Mouse (Mus musculus) gastrocnemius, postnatal 14 days (tissue): ENCODE results near the gene Col15a1. TPM values are rescaled to one million over a fixed set of nuclear protein-coding genes. Genes with fewer than 3 reads are reported as not detected.

Source experiments
- DNase-seq: peaks from one replicate; pipeline ENCODE4 v3.0.0; 2021; ENCODE audit warnings: mixed read lengths
- intact Hi-C: fragments of 180-260 bp; cut with DNase I; formaldehyde crosslinking; loops from one replicate; pipeline ENCODE4 v1.15.1; 2025; ENCODE audit warnings: low total_unique reads
- total RNA-seq, 2 experiments: library from RNA; stranded (reverse); gene quantifications; 2 replicates each; pipeline ENCODE4 v1.2.3; 2021

The Col15a1 gene
- total RNA-seq, 2 experiments from 2014 or later: 212 to 288 TPM

DNA sequence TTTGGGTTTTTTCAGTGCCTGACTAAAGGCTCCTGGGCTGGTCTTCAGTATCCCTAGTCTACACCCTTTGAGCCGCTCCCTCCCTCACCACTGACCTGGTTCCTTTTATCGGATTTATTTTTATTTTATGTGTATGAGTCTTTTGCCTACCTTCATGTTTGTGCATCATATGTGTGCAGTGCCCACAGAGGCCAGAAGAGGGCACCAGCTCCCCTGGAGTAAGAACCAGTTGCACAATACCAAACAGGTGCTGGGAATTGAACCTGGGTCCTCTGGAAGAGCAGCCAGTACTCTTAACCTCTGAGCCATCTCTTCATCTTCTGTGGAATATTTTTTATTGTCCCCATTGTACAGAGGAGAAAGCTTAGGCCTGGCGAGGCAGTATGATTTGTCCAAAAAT is 44.7 kb downstream of the Col15a1 start:
- intact Hi-C loops: loop anchor here (5.0 kb wide), 1 partner anchor 145 kb away; no protein-coding TSS in a partner anchor

DNA sequence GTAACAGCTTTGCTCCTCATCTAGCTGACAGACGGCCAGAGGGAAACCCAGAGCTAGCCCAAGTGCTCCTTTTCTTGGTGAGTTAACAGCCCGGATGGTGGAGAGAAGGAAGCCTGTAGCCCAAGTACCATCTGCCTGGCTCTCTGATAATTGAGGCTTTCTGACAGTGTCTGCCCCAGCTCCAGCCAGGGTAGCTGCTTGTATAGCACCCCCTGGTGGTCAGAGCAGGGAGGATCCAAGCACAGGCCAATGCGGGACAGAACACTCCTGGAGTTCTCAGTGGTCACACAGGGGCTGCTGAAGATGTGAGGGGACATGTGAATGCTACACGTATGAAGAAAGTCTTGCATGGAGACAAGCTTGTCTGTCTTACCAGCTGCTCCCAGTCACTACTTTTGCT is 47.7 kb downstream of the Col15a1 start:
- intact Hi-C loops: loop anchor here (5.0 kb wide), 1 partner anchor 133 kb away; no protein-coding TSS in a partner anchor

More for the DNA sequence above, 44.7 kb downstream of the Col15a1 start:
- DNase-seq: no peak

DNA sequence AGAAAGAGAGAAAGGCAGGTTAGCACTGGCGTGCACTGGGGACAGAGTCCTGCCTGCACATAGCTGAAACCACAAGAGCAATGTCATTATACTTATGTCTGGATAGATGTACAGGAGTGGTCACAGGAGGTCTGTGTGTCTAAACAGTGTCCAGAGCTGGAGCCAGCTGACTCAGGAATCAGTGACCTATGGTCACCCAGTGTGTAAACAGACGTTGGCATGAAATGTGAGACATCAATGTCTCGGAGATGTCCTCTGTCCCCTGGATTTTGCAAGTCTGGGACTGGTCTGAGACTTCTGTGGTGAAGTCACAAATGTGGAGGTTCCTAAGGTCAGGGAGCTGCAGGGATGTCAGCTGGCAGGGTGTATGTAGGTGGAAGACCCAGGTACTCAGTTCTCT is 50.2 kb downstream of the Col15a1 start:
- intact Hi-C loops: loop anchor here (5.0 kb wide), 1 partner anchor 136 kb away; no protein-coding TSS in a partner anchor
- no peak for DNase-seq

More for the DNA sequence above, 47.7 kb downstream of the Col15a1 start:
- DNase-seq: peak; percentile 84

DNA sequence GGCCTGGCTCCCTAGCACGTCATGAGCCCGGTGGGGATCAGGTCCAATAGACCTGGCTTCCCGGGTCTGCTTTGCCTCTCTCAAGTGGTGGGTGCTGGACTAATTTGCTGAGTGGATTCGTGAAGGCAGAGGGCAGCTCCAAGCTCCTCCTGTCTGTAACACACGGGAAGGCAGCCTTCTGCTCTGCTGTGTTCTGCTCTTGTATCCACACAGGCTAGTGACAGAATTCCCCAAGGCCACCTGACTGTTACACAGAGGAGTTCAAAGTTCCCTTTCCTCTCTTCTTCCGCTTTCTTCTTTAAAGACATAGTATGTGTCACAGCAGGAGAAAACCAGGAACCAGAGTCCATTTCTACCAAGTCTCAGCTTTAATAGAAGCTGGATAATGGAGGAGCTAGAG is 53.1 kb downstream of the Col15a1 start:
- intact Hi-C loops: no loop called here
- DNase-seq: no peak

DNA sequence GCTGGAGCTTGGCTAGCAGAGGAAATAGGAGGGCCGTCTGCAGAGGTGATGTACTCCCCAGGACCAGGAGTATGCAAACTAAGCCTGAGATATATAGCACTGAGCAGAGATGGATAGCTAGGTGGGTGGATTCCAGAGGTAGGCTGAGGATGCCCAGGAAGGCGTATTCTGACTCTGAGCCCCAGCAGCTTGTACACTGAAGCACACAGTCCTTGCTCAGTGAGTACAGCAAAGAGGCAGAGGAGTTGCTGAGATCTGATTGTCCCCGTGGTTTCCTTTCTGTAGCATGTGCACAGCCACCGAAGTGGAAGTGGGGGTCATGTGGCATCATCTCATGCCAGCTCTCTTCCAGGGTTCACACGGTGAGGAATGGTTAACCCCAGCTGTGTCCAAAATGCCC is 54.0 kb downstream of the Col15a1 start:
- no peak for DNase-seq
- intact Hi-C loops: no loop called here

DNA sequence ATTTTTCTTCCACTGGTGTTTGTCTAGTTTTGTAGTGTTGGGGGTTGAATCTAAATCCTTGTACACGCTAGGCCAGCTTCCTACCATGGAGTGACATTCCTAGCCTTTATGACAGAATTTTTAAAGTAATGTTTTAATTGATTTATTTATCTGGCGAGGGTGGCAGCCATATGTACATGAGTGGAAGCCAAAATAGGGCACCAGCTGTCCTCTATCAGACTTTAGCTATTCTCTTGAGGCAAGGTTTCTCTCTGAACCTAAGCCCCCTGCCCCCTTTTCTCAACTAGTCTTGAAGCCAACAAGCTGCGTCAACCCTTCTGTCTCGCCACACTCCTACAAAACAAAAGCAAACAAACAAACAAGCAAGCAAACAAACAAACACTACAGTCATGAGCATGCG is 57.6 kb downstream of the Col15a1 start:
- intact Hi-C loops: no loop called here
- DNase-seq: no peak

DNA sequence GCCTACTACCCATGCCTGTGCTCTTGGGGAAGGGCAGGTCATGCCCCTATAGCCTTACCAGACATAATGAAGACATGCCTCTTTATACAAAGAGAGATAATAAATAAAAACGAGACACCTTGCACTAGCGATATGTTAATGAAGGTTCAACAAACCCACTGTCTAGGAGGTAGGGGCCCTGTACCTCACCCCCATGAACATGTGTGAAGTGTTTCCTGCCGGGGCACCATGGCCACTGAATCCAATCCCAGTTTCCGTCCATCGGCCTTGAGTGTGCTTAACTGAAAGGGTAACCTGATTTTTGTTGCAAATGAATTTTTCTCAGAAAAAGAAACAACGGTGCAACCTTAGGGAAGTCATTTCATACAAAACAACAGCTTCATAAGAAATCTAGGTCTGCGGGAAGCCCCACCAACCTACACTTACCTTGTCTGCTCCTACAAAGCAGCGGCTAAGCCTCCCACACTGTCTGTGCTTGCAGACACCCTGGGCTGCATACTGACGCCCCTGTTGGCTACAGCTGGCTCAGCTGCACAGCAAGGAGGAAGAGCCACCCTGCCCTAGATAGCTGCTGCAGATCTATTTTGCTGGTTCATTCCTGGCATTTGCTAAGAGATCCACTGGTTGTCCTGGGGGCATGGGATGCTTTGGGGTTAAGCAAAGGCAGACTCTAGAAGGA is 64.6 kb downstream of the Col15a1 start:
- intact Hi-C loops: no loop called here
- no peak for DNase-seq

DNA sequence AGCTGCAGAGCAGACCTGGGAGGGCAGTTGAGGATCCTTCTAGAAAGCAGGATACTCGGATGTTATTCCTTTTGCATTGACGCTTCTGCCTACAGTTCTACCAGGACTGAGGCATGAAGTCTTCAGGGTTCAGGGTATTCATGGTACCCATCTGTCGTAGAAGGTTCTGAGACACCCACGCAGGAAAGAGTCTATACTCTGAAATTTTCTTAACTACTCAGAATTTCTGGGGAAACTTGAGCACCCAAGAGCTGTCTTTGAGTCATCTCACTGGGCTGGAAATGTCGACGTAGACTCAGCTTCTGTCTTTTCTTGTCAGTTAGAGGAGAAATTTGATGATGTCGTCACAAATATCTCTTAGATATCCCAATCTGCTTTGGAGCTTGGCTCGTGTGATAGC is 65.8 kb downstream of the Col15a1 start:
- intact Hi-C loops: no loop called here

DNA sequence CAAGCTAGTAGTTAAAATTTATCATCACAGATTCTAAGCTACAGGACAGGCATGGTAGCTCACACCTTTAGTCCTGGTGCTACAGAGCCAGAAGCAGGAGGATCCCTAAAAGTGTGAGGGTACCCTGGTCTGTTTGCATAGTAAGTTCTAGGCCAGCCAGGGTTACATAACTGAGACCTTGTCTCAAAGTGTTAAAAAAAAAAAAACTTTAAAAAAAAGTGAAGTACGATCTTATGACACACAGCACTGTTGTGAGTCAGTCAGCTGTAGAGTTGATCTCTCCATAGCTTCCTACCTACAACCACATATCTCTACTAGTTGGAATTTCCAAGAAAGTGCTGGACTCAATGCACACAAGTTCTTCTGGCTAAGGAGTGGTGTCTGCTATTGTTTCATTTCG is 67.0 kb downstream of the Col15a1 start:
- DNase-seq: no peak
- intact Hi-C loops: no loop called here

More for the DNA sequence above, 65.8 kb downstream of the Col15a1 start:
- no peak for DNase-seq

DNA sequence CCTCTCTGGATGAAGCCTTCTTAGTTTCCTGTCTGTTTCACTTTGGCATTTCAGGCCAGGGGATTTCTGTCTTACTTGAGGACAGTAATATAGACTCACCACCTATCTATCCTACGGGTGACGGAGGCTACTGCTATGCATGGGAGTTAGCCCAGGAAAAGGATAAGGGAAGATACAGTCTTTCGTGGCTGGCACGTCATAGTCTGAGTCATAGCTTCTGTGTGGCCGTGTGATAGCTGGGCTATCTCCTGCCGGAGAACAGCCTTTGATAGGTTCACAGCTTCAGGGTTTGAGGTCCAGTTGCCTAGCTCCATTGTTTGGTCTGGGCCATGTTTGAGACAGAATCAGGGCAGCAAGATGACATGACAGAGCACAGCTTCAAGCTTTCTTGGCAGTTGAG is 70.4 kb downstream of the Col15a1 start:
- no peak for DNase-seq
- intact Hi-C loops: no loop called here

DNA sequence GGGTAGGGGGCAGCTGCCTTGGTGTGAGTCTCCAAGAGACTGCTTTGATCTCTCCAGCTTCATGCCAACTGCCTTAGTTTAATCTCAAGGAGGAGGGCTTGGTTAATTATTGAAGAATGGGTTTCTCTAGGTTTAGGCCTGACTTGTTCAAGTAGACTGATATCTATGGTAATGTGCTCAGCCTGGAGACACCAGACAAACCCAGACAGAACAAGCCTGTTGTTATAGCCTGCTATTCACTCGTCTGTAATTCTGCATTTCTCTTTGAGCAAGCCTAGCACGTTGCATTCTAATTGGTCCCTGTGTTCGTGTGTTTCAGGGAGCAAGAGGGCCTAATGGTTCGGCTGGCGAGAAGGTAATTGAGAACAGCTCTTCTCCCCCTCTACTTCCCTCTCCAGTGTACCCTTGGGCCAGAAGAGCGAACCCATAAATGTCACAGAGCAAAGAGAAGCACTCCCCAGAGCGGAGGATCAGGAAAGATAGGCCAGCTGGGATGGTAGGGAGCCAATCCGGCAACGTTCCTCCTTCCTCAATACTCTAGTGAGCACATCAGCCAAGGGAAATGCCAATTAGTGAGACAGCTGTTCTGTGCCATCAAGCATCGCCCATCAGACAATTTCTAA is 71.2 kb downstream of the Col15a1 start:
- no peak for DNase-seq
- intact Hi-C loops: no loop called here

DNA sequence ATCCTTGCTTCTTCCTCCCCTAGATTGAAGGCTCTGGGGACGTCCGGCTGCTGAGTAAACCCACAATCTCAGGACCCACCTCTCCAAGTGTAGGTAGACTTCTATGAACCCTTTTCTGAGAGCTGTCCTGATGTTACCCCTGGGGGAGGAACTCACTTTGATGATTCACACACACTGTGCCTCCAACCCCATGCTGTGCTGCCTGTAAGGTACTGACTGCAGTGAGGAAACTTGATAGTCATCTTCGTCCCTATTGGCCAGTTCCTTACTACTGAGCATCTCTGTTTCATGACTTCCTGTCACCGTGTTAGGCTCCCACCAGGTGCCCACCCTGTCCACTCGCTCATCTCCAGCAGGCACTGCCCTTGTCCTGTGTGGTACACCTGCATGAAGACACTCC is 72.2 kb downstream of the Col15a1 start:
- intact Hi-C loops: no loop called here
- DNase-seq: no peak

DNA sequence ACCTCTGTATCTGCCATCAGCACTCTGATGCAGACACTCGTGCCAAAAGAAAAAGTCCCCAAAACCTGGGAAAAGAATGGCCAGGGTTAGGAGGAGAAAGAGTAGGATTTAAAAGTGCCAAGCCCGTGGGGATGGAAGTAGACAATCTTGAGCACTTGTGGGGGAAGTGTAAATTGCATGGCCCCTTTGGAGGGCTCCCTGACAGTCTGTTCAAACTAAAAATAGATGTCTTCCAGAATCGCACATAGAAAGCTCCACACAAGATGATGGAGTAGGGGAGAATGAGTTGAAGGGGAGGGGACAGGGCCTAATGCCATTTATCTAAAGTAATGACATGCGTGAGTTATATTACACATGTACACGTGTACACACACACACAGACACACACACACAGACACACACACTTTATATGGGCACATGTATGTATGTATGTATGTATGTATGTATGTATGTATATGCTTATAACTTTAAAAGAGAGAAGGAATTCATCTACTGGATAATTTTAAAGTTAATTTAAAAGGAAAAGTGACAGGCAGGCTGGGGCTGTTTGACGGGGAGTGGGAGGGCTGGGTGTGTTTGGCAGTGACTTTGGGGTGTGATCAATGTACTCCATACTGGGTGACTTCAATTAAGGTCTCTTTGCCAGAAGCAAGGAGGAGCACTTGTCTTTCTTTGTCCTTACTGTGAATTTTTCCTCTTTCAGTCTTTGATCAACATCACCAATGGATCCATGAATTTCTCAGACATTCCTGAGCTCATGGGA is 74.1 kb downstream of the Col15a1 start:
- intact Hi-C loops: no loop called here
- DNase-seq: no peak

DNA sequence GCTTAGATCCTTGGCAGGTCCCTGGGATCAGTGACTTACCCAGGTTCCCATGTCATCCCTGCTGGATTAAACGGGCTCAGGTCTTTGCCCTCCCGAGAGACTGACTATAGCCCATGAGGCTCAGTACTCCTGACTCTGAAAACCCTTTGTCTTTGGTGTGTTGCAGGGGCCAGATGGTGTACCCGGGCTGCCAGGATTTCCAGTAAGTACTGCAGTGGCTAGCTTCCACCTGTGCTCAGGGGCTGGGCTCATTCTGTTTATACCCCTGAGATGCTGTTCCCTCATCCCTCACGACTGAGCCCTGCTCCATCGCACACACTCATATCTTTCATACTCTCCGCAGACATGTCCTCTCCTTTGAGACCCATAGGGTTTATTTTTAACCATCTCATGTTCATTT is 76.3 kb downstream of the Col15a1 start:
- intact Hi-C loops: no loop called here
- no peak for DNase-seq

DNA sequence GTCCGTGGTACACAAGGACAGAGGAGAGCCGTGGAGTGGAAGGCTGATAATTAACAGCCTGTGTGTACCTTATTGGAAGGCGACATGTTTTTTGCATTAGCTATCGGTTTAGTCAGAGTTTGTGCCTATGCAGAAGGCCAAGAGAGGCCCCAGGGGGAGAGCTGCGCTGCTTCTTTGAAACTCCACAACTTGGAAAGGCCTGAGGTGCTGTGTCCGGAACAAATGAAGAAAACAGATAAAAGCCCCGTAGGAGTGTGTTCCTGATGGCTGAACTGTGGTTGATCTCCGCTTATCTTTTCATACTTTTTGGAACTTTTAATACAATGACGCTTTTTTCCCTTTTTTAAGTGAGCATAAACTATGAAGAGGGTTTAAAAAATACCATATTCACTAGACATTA is 76.9 kb downstream of the Col15a1 start:
- intact Hi-C loops: no loop called here
- no peak for DNase-seq

DNA sequence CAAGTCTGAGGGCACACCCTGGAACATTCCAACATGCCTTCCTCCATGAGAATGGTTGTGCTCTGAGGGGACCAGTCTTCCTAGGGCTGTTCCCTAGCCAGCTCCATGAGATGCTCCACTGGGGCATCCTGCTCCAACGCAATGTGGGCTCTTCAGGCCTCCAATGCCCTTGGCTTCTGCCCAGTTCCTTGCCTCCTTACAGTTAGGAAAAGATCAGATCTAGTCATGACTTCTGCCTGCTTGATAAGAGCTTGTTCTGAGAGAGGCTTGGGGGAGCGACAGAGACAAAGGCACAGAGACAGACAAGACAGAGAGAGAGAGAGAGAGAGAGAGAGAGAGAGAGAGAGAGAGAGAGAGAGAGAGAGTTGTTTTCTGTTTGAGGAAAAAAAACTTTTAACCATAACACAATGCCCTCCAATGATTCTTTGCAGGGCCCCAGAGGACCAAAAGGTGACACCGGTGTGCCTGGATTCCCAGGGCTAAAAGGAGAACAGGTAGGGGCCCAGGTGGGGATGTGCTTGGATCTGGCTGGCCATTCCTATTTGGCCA is 78.7 kb downstream of the Col15a1 start:
- no peak for DNase-seq

DNA sequence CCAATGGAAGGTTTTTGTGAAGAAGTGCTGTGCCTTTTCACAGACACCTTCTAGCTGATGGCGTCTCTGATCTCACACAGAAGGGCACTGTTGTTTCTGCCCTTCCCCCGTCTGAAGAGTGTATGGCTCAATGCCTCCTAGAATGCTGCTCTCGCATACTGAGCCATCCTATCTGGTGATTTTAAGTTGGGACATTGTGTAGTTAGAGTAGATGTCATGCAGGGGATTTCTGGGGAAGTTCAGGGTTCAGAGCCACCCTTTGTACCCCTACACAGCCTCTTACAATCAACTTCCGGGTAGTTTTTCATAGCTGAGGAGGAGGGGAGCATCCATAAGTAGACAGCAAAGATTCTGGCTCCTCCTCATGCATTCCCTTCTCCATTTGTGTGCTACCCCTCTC is 79.5 kb downstream of the Col15a1 start:
- intact Hi-C loops: no loop called here
- no peak for DNase-seq

More for the DNA sequence above, 78.7 kb downstream of the Col15a1 start:
- intact Hi-C loops: no loop called here

DNA sequence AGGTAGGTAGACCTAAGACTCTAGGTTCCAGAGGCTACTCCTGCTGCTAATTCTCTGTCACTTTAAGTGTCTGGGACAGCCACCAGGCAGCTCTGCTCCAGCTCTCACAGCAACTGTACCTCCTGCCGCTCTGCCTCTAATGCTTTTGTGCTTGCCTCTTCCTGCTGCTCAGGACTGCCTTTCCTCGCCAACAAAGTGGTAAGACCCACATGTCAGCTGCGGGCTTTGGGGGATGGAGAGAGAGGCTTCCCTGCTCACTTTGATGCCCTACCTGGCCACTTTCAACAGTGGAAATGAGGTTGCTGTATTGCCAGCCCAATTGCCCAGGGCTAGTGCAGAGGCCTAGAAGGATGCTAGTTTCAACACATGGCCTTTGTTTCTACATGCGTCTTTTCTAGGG is 80.3 kb downstream of the Col15a1 start:
- intact Hi-C loops: no loop called here
- DNase-seq: no peak

DNA sequence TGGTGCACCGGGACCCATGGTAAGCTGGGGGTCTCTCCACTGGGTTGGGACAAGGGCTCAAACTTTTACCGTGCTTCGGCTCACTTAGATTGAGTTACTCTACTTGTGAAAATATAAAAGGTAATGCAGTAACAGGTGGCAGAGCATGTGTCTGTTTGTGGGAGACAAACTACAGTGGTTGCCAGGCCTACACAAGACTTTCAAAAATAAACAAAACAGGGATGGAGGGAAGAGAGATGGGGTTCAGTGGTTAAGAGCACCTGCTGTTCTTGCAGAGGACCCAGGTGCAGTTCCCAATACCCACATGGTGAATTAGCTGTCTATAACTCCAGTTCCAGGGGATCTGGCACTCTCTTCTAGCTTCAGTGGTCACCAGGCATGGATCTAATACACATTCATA is 81.6 kb downstream of the Col15a1 start:
- no peak for DNase-seq
- intact Hi-C loops: no loop called here

DNA sequence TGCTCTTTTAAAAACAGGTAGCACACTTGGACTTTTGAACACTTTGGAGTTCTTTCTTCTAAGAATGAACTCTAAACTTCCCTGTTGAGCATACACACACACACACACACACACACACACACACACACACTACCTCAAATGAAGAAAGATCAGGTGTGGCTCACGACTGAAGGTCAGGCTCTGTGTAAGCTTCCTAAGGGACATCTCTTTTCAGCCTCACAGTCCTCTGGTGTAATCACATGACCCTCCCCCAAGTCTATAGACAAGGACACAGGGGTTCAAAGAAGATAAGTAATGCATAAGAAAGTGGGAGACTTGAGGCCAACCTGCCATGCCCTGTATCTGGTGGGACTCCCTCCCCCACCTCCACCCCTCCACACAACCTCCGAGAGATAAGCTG is 82.5 kb downstream of the Col15a1 start:
- DNase-seq: no peak
- intact Hi-C loops: no loop called here
